Mouse (Mus musculus) CD4-positive, CD25-positive, alpha-beta regulatory T cell, adult 4 months (primary cell): ENCODE results near the gene Zfp428. TPM values are rescaled to one million over a fixed set of nuclear protein-coding genes. Genes with fewer than 3 reads are reported as not detected.

Experiments used
- ATAC-seq: one replicate; pipeline ENCODE4 v1.8.0; 2017
- polyA plus RNA-seq, 2 experiments: library from polyadenylated mRNA; unstranded; fragments of 100-300 nt; shearing (Covaris generic); gene quantifications; one replicate each; pipeline ENCODE4 v1.2.1; 2017

The Zfp428 gene
- under 1 TPM in 1 of 2 experiments, not detected in 1; 0.56 TPM for polyA plus RNA-seq

DNA sequence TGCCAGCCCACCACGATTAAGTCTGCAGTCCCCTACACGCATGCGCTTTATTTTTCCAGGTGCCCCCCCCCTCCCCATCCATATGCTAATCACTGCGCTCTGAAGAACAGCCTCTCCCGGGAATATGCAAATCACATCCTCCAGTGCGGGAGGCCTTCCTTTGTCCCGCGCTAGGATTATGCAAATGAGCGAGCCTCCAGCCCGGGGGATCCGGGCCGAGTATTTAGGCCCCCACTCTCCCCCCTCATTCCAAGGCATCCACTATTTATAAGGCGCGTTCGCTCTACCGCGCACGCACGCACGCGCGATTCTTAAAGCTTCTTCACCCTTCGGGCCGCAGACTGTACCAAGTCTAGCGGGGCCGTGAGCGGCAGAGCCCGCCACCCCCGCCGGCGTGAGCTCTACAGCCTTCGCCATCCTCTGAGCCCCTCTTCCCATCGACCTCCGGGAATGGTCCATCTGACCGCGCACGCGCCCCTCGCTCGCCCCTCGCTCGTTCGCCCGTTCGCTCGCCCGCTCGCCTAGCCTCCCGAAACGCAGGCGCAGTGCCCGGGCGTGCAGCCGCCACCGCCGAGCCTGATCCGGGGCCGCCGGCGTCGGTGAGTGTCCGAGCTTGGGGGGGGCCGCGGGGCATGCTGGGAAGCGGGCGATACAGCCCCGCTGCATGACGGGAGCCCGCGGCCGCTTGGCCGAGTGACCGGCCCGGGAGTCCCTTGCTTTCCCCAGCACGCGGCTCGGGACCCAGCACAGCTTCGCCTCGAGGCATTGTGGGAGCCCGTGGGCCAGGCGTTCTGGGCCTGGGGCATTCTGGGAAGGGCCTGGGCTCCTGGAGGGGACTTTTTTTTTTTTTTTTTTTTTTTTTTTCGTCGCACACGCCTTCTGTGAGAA is at the start of gene Zfp428:
TSS of gene Zfp428 (plus strand) at position 169 of the 888 bp plus-strand sequence.
- peak; percentile 58 for ATAC-seq

DNA sequence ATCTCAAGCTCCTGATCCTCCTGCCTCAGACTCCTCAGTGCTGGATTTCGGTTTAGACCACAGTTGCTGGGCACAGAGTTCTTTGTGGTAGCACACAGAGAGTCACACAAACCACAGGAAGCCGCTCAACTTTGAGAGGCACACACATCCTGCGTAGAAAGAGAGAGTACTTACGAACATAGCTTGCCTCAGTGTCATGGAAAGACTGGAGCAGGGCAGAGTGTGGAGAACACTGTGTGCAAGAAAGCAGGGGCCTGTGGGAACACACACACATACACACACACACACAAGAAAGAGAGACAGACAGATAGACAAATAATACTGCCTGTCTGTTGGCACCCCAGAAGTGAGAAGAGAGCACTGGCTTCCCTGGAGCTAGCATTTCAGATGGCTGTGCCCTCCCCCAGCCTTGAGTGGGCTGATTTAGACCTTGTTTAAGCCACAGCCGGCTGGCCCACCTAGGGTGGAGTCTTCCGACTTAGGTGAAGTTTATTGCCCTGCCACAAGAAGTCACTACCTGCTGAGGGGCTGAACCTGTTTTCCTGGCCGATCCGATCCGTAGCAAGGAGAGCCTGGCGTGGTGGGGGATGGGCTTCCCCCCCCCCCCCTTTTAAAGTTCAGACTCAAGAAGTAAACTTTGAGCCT is 49.0 kb upstream of the Zfp428 start:
- peak; percentile 98 for ATAC-seq

DNA sequence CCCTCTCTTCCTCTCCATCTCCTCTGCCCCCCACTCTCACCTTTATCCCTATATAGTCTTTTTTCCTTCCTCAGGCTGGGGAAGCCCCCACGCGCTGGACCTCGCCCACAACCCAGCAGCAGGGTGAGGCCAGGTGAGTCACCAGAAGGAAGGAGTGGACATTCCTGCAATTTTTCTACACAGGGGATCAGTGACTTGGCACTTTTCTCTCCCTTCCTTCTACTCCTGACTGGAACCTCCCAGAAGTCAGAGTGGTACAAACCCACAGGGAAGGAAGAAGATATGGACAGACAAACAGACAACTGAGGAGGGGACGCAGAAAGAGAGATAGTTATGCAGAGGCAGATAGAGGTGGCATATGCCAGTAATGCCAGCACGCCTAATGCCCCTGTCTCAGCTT is 47.4 kb upstream of the Zfp428 start:
- no peak for ATAC-seq

DNA sequence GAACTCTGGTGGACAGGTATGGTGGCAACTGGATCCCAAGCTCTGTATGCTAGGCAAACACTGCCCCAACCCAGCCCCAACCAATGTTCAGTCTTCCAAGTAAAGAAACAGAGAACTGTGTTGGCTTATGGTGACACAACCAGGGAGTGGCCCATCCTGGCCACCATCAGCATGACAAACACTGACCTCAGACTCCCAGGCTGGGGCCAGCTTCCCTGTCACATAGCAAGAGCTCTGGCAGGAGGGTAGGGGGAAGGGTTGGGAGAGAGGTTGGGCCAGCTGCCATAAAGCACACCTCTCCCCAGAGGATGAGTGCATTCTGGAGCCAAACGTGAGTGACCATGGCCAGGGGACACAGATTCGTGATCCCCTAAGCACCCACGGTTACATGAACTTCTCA is 47.0 kb upstream of the Zfp428 start:
- ATAC-seq = no peak

DNA sequence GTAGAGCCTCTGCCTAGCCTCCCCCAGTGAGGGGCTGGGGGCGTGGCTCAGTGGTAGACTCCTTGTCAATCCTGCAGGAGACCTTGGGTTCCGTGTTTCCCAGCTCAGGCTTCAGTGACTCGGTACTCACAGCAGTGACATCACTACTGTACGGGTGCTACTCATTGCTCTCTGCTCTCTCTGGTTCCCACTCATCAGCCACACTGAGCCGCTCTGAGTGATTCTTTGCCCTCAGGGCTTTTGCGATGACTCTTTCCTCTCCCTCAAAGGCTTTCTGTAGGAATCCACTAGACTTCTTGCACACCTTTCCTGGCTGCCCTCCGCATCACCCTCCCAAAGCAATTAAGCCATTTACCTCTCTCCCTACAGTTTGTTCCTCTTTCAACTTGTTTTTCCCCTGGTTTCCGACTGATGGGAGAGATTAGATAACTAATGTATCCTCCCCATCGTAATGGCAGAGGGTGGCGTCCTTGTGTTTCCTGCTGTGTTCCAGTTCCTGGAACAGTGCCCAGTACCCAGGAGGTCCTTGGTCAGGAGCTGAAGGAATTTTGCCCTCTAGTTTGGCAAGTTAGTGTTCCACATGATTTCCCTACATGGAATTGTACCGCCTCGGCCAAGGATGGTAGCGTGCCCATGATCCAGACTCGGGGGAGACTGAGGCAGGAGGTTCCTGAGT is 45.3 kb upstream of the Zfp428 start:
- ATAC-seq = no peak

DNA sequence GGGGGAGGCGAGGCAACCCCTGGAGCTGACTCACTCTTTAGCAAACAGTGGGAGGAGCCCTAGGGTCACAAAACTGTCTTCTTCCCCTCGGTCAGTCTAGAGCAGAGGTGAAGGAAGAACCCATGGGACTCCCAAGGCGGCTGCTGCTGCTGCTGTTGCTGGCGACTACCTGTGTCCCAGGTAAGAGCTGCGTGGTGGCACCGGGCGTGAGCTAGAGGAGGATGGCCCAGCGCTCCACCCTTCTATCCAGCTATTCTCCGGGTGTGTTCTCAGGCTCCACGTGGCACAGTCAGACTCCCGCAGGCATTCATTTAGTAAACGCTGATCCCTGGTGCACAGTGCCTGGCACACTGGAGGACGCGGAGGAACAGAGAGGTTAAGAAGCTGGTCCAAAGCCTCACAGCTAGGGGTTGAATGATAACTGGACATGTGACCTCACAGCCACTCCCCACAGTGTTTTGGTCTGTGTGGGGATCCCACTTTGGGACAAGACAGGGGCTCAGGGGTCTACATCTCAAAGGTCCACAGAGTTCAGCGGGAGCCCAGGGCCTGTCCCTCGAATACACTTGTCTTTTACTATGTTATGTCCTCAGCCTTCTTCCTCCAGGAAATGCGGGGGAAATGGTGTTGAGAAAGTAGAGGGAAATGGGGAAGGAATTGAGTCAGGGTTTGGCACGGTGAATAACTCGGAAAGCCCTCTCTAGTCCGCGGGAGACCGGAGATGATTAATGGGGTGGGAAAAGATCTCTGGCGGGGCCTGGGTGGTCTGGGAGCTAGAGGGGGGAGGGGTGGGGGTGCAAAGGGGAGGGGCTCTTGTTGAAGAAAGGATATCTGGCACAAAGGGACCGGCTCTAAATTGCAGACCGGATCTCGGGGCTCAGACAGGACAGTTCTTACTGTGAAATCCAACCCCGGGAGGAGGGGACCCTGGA is 44.2 kb upstream of the Zfp428 start, which contains the start of gene Plaur:
TSS of gene Plaur (plus strand) at position 97 of the 932 bp plus-strand sequence.
- ATAC-seq = no peak

DNA sequence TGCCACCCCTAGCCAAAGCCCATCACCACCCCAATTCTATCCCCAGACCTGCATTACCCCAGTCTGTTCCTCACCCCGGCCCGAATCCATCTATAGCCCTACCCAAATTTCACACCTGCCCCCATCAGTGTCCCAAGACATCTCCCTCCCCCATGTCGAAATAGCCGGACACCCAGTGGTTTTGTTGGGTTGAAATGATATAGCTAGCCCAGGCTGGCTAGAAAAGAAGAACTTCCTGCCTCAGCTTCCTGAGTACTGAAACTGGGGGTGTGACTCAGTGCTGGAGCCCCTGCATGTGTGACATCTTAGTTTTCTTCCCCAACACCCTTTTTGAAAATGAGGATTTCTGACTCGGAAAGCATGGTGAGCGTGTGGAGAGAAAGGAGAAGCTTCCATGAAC is 40.0 kb upstream of the Zfp428 start:
- no peak for ATAC-seq

DNA sequence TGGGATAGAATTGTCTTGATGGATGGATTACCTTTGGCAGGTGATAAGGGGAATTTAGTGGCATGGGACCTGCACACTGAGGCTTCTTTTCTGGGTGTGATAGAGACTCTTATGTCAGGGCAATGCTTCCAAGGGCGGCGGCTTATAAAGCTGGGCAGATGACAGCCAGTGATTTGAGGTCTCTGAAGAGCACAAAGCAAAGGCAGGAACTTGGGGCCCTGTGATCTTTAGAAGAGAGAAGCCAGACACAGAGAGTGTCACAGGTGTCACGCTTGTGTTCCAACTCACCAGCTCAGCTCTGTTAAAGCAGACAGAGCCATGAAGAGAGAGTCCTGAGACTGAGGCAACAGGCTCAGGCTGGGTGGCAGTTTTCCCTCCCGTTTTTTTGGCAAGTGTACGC is 38.9 kb upstream of the Zfp428 start:
- ATAC-seq = peak; percentile 76

DNA sequence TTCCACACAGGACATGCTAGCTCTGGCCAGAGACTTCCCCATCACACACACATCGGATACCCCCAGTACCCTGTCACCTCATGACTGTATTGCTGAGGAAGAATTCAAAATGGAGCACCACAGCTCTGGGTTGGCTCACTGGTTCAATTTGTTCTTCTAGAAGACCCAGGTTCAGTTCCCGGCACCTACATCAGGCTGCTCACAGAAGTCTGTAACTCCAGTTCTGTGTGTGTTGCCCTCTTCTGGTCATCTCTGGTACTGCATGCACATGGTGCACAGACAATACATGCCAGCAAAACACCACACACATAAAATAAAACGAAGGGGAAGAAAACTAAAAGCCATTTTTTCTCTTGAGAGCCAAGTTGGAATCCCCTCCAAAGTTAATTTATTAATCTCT is 37.7 kb upstream of the Zfp428 start:
- ATAC-seq = no peak

DNA sequence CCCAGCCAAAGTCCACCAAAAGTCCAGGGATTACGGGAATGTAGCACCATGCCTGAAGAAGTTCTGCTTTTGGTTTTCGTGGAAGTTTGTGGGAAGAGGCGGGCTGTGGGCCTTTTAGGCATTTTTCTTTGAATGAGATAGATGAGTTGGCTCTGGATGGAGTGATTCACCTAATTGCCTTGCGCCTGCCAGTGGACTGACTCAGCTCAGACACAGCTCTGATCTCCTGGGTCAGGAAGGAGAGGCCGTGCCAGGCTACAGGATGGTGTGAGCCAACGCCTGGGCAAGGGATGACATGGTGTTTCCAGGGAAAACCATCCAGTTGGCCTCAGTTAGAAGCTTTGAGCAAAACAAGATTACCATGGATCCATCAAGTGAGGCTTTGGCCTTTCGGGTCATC is 36.5 kb upstream of the Zfp428 start:
- no peak for ATAC-seq

DNA sequence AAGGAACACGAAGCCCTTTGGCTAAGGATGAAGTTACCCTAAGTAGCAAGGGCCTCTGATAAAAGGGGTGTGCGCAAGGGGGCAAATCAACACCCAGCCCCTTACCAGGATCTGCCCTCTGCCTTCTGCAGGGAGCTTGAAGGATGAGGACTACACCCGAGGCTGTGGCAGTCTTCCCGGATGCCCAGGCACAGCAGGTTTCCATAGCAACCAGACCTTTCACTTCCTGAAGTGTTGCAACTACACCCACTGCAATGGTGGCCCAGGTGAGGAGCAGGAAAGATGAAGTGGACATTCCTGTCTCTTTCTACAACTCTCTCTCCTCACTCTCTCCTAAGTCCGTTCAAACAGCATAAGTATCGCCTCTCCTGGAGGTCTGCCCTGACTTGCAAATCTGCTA is 34.4 kb upstream of the Zfp428 start:
- no peak for ATAC-seq

DNA sequence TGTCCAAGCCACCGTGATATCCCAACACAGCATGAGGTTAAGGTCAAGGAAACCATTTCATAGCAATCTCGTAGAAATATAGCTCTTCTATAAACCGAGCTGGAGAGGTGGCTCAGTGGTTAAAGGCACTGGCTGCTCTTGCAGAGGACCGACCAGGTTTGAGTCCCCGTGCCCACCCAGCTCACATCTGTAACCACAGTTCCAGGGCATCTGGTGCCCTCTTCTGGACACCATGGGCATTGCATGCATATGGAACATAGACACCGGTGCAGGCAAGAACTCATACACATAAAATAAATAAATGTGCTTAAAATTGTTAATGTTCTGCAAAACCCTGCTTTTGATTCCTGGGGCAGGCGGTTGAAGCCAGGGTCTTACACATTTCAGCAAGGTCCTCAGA is 33.9 kb upstream of the Zfp428 start:
- no peak for ATAC-seq

DNA sequence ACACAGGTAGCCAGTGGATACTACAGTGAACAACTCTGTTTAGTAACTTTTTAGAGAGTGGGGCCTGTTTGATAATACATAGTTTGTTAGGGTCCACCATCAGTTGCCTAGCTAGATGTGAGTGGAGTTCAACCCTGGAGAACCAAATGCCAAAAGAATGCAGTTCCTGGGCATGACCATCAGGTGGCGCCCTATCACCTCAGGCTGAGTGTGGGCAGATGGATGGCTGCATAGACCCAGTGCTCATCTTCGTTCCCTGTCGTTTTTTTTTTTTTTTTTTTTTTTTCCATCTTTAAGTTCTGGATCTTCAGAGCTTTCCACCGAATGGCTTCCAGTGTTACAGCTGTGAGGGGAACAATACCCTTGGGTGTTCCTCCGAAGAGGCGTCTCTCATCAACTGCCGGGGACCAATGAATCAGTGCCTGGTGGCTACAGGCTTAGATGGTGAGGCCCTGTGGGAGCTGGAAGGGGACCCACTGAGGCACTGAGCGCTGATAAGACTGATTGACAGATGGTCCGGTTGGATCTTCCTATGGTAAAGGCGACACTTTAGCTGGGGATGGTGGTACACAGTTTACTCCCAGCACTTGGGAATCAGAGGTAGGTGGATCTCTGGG is 32.8 kb upstream of the Zfp428 start:
- ATAC-seq = peak; percentile 72

DNA sequence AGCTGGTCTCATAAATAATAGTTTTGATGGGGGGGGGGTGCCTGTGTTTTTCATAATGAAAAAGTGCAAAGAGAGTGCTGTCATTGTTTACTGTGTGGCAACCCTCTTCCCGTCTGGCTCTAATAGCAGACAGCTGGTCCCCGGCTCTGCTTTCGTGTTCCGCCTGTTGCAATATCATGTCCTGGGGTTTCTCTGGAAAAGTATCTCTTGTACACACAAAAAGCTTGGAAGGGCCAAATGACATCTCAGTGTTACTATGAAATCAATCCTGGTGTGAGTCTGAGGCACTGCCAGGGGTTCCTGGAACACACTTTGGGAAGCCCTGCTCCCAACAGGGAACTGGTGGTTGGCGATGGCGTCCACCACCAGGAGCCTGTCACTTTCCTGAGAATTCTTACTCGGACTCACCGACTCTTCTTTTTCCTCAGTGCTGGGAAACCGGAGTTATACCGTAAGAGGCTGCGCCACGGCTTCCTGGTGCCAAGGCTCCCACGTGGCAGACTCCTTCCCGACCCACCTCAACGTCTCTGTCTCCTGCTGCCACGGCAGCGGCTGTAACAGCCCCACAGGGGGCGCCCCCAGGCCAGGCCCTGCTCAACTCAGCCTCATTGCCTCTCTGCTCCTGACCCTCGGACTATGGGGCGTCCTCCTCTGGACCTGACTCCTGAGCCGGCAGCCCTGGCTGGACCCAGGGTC is 31.8 kb upstream of the Zfp428 start:
- ATAC-seq = no peak

DNA sequence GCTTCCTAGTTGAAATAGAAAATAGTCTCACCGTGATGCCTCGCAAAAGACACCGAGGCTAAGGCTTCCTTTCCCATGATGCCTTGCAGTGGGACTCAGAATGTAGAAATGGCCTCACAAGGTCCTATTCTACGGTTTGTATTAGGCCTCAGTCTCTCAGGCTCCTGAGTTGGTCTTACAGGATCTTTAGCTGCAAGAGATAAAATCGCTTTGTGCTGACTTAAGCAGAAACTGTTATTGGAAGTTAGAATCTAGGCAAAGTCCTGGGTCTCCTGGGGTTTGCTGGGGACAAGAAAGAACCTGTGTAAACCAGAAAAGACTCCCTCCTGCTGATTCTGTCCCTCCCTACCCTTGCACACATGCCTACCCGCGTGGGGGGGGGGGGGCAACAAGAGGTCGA is 30.5 kb upstream of the Zfp428 start:
- no peak for ATAC-seq

DNA sequence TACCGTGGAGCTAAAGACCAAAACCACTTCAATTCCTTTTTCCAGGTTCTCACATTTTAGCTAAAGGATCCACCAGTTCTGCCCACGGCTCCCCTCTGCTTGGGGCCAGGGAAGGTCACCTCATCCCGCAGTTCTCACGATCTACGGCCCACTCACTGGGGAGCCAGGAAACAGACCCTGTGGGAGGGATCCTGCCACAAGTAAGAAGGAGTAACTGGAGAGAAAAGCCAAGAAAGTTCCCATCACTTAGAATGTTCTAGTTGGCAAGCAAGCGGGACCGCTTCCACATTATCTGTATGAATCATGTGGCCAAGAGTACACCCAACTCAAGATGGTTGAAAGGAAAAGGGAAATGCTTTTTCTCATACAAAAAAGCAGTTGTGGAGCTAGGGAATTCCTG is 29.9 kb upstream of the Zfp428 start:
- ATAC-seq = no peak

DNA sequence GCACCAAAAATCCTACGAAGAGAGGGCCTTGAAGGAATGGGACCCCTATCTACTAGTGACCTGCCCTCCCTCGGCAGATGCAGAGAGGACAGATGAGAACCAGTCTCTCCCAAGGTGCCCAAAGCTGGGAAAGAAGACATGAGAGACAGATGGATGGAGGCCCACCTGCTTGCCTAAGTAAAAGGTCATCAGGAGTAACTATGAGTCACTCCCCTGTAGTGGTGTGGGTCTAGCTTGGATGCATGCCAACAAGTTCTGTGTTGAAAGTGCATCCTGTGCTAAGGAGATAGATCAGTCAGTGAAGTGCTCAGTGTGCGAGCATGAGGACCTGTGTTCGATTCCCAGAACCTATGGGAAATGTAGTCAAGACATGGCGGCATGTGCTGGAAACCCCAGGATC is 27.9 kb upstream of the Zfp428 start:
- no peak for ATAC-seq

DNA sequence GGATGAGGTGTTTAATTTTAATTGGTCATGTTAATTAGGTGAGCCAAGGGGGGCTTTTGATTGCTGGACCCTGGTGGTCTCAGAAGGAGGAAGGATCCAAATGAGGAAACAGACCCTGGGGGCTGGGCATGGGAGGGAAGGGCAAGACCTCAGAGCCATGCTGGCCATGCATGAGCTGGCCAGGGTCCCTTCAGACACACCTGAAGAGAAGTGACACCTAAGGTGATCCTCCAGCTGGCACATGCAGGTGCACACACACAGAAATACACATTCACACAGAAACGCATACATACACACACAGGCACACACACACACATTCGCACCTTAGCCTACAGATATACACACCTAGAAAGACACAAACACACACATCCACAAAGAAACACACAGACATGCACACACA is 27.1 kb upstream of the Zfp428 start:
- no peak for ATAC-seq

DNA sequence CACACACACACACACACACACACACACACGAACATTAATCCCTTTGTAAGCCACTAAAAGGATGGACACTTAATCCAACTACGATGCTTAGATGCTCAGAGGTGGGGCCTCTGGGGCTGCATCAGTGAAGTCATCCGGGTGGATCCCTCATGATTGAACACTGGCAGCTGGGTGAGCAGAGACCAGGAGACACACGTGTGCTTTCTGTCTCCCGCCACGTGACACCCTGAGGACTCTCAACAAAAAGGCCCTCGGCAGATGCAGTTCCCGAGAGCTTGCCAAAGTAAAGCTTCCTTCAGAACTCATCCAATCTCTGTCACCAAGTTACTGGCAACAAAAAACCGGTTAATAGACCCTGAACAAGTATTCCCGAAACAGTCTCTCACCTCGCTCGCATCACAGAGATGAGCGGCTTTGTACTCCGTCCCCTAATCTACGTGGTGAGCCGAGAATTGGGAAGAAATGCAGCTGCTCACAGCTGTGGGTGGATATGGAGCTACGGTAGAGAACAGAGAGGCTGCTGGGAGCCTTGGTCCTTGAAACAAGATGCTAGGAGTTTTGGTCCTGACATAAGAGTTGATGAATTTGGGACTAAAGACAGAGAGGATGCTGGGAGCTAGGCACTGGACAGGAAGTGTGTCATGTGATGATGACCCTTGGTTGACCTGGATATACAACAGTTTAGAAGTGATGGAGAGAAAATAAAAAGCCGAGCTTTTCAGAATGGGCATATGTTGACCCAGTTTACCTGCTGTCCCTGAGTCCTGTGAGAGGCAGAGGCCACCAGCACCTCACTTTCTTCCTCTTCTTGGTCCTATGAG is 26.5 kb upstream of the Zfp428 start:
- ATAC-seq = no peak

DNA sequence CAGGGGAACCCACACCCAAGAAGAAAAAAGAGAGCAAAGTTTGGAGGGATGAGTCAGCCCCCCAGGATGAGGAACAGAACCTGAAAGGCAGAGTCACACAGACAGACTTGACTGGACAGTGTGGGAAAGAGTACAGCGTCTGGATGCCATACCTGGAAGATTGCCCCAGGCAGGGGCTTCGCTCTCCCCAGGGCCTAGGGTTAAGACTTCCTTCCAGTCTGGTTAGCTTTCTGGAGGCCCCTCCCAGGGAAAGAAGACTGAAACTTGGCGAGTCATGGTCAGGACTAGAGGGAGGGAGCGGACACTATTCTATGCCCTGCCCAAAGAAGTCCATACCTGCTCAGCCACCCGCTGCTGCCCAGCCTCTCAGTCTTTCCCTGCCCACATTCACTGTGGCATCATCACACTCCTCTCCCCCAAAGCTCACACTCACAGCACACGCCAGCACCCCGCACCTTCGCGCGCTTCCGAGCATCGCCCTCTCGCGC is 25.8 kb upstream of the Zfp428 start:
- no peak for ATAC-seq
